Mouse (Mus musculus): ENCODE results near the gene Acvr1c.

- TF ChIP-seq EP300 (IDR thresholded peaks at IDR 0.05; ENCODE audit: insufficient read depth, low read depth, low read length) (no peak), POLR2A (IDR thresholded peaks at IDR 0.05; ENCODE audit: insufficient read depth, low read length) (no peak)
Observed at GRCm38 (mm10) chr2:58403481-58403880, 45.8 kb upstream of the Acvr1c start.

Measured in ES-Bruce4 (cell line).